In genomic region chr11:77800491-77800868, GRCm38 (mm10) we compare ENCODE assay signal across 8 mouse cellular contexts. TPM values are rescaled to one million over a fixed set of nuclear protein-coding genes. Genes with fewer than 3 reads are reported as not detected.
A peak's percentile ranks its signal among the peaks of the same experiment; 100 is the strongest.
DNase-seq lines count a peak whose midpoint lies in the region; ATAC-seq and TF ChIP-seq lines count a peak whose summit lies in the region.

No protein-coding gene starts in this region.

- H3K27me3 ChIP-seq in hindbrain, embryonic 10.5 days (ENCODE audit: insufficient read depth, poor library complexity, severe bottlenecking): no peaks in the 10 kb centered on the region
- H3K27me3 ChIP-seq in hindbrain, embryonic 11.5 days (ENCODE audit: control insufficient read depth, insufficient read depth, low read length): no peaks in the 10 kb centered on the region
- H3K27me3 ChIP-seq in midbrain, embryonic 12.5 days: no peaks in the 10 kb centered on the region
- H3K27me3 ChIP-seq in midbrain, embryonic 15.5 days (replicated peaks): no peaks in the 10 kb centered on the region
- H3K27me3 ChIP-seq in intestine, embryonic 15.5 days (replicated peaks): no peaks in the 10 kb centered on the region

- no peak overlapping the region for H3K9ac ChIP-seq in hindbrain, embryonic 11.5 days (ENCODE audit: low read depth, low read length)
- 0 out of 2 replicates have a peak overlapping the region, but pooled peaks have one; percentile 41 for H3K9ac ChIP-seq in midbrain, embryonic 12.5 days (replicated peaks)
- no peak overlapping the region for H3K9ac ChIP-seq in midbrain, embryonic 15.5 days
- H3K9ac ChIP-seq in intestine, embryonic 15.5 days: no peak overlapping the region; the same call in 1 of the 2 replicates

- H3K27ac ChIP-seq in hindbrain, embryonic 10.5 days: peak overlapping the region; percentile 31; the same call in 1 of the 2 replicates
- no peak overlapping the region for H3K27ac ChIP-seq in hindbrain, embryonic 11.5 days (ENCODE audit: low read depth, low read length)
- 0 out of 2 replicates have a peak overlapping the region, but pooled peaks have one; percentile 15 for H3K27ac ChIP-seq in midbrain, embryonic 12.5 days (replicated peaks)
- no peak overlapping the region for H3K27ac ChIP-seq in midbrain, embryonic 15.5 days
- peak overlapping the region; percentile 54; the same call in 1 of the 2 replicates for H3K27ac ChIP-seq in intestine, embryonic 15.5 days
- peak overlapping the region; percentile 59 for H3K27ac ChIP-seq in olfactory bulb, adult 2 months (ENCODE audit: insufficient read depth, low read depth, low read length)

- ATAC-seq in hindbrain, embryonic 11.5 days (ENCODE audit: low FRiP score): no peak
- ATAC-seq in midbrain, embryonic 12.5 days (ENCODE audit: low FRiP score, low read depth): no peak
- no peak for ATAC-seq in midbrain, embryonic 15.5 days (replicated peaks)
- no peak for ATAC-seq in intestine, embryonic 15.5 days

- 76% methylated on average over 9 of the region's 9 CpGs for WGBS in hindbrain, embryonic 10.5 days
- 72% methylated on average over 9 of the region's 9 CpGs for whole genome bisulfite sequencing in hindbrain, embryonic 11.5 days
- 75% methylated on average over 9 of the region's 9 CpGs for WGBS in midbrain, embryonic 12.5 days
- 71% methylated on average over 9 of the region's 9 CpGs for WGBS in midbrain, embryonic 15.5 days
- WGBS in intestine, embryonic 15.5 days: 56% methylated on average over 9 of the region's 9 CpGs
- 33% methylated on average over 9 of the region's 9 CpGs for WGBS in olfactory bulb, adult 2 months

- no peak for DNase-seq in hindbrain, embryonic 10.5 days (ENCODE audit: low spot score)
- no peak for DNase-seq in hindbrain, embryonic 11.5 days (ENCODE audit: low spot score)
- no peak for DNase-seq in testis, postnatal 10 days (ENCODE audit: low spot score)
- DNase-seq in spleen, postnatal 4 days (ENCODE audit: low spot score in 2 of 2): no peak

- H3K4me3 ChIP-seq in hindbrain, embryonic 10.5 days: no peak overlapping the region
- H3K4me3 ChIP-seq in hindbrain, embryonic 11.5 days (ENCODE audit: low read depth, low read length): no peak overlapping the region
- no peak overlapping the region for H3K4me3 ChIP-seq in midbrain, embryonic 12.5 days
- H3K4me3 ChIP-seq in midbrain, embryonic 15.5 days: no peak overlapping the region
- H3K4me3 ChIP-seq in intestine, embryonic 15.5 days (replicated peaks): no peak overlapping the region
- H3K4me3 ChIP-seq in olfactory bulb, adult 2 months (ENCODE audit: insufficient read depth, low read depth, low read length): peak overlapping the region; percentile 25; the same call in 1 of the 2 replicates

- TF ChIP-seq CTCF in olfactory bulb, adult 2 months (IDR thresholded peaks at IDR 0.05; ENCODE audit: insufficient read depth, low read depth, low read length): no peak

- peaks cover 32% of the 10 kb centered on the region for H3K4me1 ChIP-seq in hindbrain, embryonic 10.5 days (replicated peaks)
- H3K4me1 ChIP-seq in hindbrain, embryonic 11.5 days (replicated peaks; ENCODE audit: control insufficient read depth, insufficient read depth, low read length): no peaks in the 10 kb centered on the region
- peaks cover 11% of the 10 kb centered on the region for H3K4me1 ChIP-seq in midbrain, embryonic 12.5 days
- H3K4me1 ChIP-seq in midbrain, embryonic 15.5 days: peaks cover 10% of the 10 kb centered on the region; the same call in 1 of the 2 replicates
- peaks cover 17% of the 10 kb centered on the region for H3K4me1 ChIP-seq in intestine, embryonic 15.5 days (replicated peaks)
- peaks cover 37% of the 10 kb centered on the region for H3K4me1 ChIP-seq in olfactory bulb, adult 2 months (ENCODE audit: control insufficient read depth, insufficient read depth, low read length)

- no peak overlapping the region for H3K4me2 ChIP-seq in hindbrain, embryonic 11.5 days (replicated peaks; ENCODE audit: low read depth, low read length)
- H3K4me2 ChIP-seq in midbrain, embryonic 12.5 days (replicated peaks): no peak overlapping the region
- no peak overlapping the region for H3K4me2 ChIP-seq in midbrain, embryonic 15.5 days
- H3K4me2 ChIP-seq in intestine, embryonic 15.5 days (replicated peaks): peak overlapping the region; percentile 41; the same call in 1 of the 2 replicates

- H3K36me3 ChIP-seq in hindbrain, embryonic 10.5 days: no peaks in the 10 kb centered on the region
- H3K36me3 ChIP-seq in hindbrain, embryonic 11.5 days (ENCODE audit: control insufficient read depth, insufficient read depth, low read length): no peaks in the 10 kb centered on the region
- H3K36me3 ChIP-seq in midbrain, embryonic 12.5 days: no peaks in the 10 kb centered on the region
- no peaks in the 10 kb centered on the region for H3K36me3 ChIP-seq in midbrain, embryonic 15.5 days (replicated peaks)
- no peaks in the 10 kb centered on the region for H3K36me3 ChIP-seq in intestine, embryonic 15.5 days

- H3K9me3 ChIP-seq in hindbrain, embryonic 10.5 days: no peaks in the 10 kb centered on the region
- no peaks in the 10 kb centered on the region for H3K9me3 ChIP-seq in hindbrain, embryonic 11.5 days (ENCODE audit: control insufficient read depth, low read length)
- no peaks in the 10 kb centered on the region for H3K9me3 ChIP-seq in midbrain, embryonic 12.5 days
- no peaks in the 10 kb centered on the region for H3K9me3 ChIP-seq in midbrain, embryonic 15.5 days
- no peaks in the 10 kb centered on the region for H3K9me3 ChIP-seq in intestine, embryonic 15.5 days

- no peak for TF ChIP-seq POLR2A in olfactory bulb, adult 2 months (IDR thresholded peaks at IDR 0.05; ENCODE audit: insufficient read depth, low read depth, low read length)

RNA-seq across cellular contexts. Expression of gene Gm10277, which starts 12.9 kb away (rescaled TPM):
- 1.5 and 2.0 TPM in 2 replicates for polyA plus RNA-seq in hindbrain, embryonic 10.5 days (2016; fragmentation: Nextera tagmentation; extraction: Ambion mirVana)
- 0.74 and 0.96 TPM in 2 replicates for polyA plus RNA-seq in hindbrain, embryonic 11.5 days (2014; fragmentation: Nextera tagmentation; extraction: Ambion mirVana)
- 2.2 and 2.8 TPM in 2 replicates for polyA plus RNA-seq in midbrain, embryonic 12.5 days (2016; fragmentation: Nextera tagmentation; extraction: Ambion mirVana)
- polyA plus RNA-seq in midbrain, embryonic 15.5 days (2015; fragmentation: Nextera tagmentation; extraction: Ambion mirVana): 2.3 and 3.0 TPM in 2 replicates
- 0.93 and 1.5 TPM in 2 replicates for polyA plus RNA-seq in intestine, embryonic 15.5 days (2015; fragmentation: Nextera tagmentation; extraction: Ambion mirVana)
- not detected in 2 replicates for polyA plus RNA-seq in olfactory bulb, adult 2 months (2012; ENCODE audit: insufficient read depth, insufficient read length, low replicate concordance, missing spikeins)

RNA-seq across cellular contexts. Expression of gene Myo18a, which starts 37.4 kb away (rescaled TPM):
- 29.7 and 32.9 TPM in 2 replicates for polyA plus RNA-seq in hindbrain, embryonic 10.5 days (2016; fragmentation: Nextera tagmentation; extraction: Ambion mirVana)
- polyA plus RNA-seq in hindbrain, embryonic 11.5 days (2014; fragmentation: Nextera tagmentation; extraction: Ambion mirVana): 22.7 and 29.2 TPM in 2 replicates
- 61.0 and 61.7 TPM in 2 replicates for polyA plus RNA-seq in midbrain, embryonic 12.5 days (2016; fragmentation: Nextera tagmentation; extraction: Ambion mirVana)
- 51.9 and 58.5 TPM in 2 replicates for polyA plus RNA-seq in midbrain, embryonic 15.5 days (2015; fragmentation: Nextera tagmentation; extraction: Ambion mirVana)
- 27.7 and 32.1 TPM in 2 replicates for polyA plus RNA-seq in intestine, embryonic 15.5 days (2015; fragmentation: Nextera tagmentation; extraction: Ambion mirVana)
- polyA plus RNA-seq in olfactory bulb, adult 2 months (2012; ENCODE audit: insufficient read depth, insufficient read length, low replicate concordance, missing spikeins): 284 TPM in 1 of 2 replicates, not detected in the other

Comparison
In these comparisons a context has a peak if more than half of its experiments do, and no peak if none do; other contexts are left out.
1. H3K27ac ChIP-seq: peak in hindbrain, embryonic 10.5 days (single experiment), midbrain, embryonic 12.5 days (single experiment), intestine, embryonic 15.5 days (single experiment) and olfactory bulb, adult 2 months (single experiment); none in hindbrain, embryonic 11.5 days (single experiment) and midbrain, embryonic 15.5 days (single experiment).